Mouse (Mus musculus): ENCODE data around the gene Abcf2. TPM values are rescaled to one million over a fixed set of nuclear protein-coding genes. Genes with fewer than 3 reads are reported as not detected.
A peak's percentile ranks its signal among the peaks of the same experiment; 100 is the strongest.
"Not testable (repeated sequence)": the region's sequence is repeated elsewhere in the genome, so short reads cannot be mapped to it uniquely, and the experiment has no call there.

The Abcf2 gene
- polyA plus RNA-seq, 1 experiment from 2014 or later: 153 TPM

GRCm38 (mm10) chr5:24578109-24578963 is 1.1 kb upstream of the Abcf2 start:
- Histone ChIP-seq H3K27me3 (ENCODE audit: control insufficient read depth, insufficient read depth, low read length) (no peaks in the 10 kb centered on the region), H3K4me3 (ENCODE audit: low read depth, low read length) (peak overlapping the region; percentile 78), H3K36me3 (ENCODE audit: control insufficient read depth, insufficient read depth, low read length) (peaks cover 3% of the 10 kb centered on the region; the same call in 1 of the 2 replicates), H3K4me1 (replicated peaks; ENCODE audit: control insufficient read depth, insufficient read depth, low read length) (peaks cover 5% of the 10 kb centered on the region), H3K9ac (ENCODE audit: low read length) (peak overlapping the region; percentile 64; the same call in 1 of the 2 replicates), H3K9me3 (ENCODE audit: control insufficient read depth, low read length) (no peaks in the 10 kb centered on the region), H3K4me2 (ENCODE audit: low read depth, low read length, severe bottlenecking) (peak overlapping the region; percentile 64), H3K27ac (ENCODE audit: low read depth, low read length) (peak overlapping the region; percentile 68)
- DNase-seq (ENCODE audit: low spot score) (no peak), ATAC-seq (replicated peaks; ENCODE audit: low FRiP score) (no peak)
- 76% methylated on average over 6 of the region's 6 CpGs for WGBS

- Histone ChIP-seq H3K4me2 (ENCODE audit: low read depth, low read length, severe bottlenecking) (peak overlapping the region; percentile 86), H3K4me1 (replicated peaks; ENCODE audit: control insufficient read depth, insufficient read depth, low read length) (peaks cover 5% of the 10 kb centered on the region), H3K27ac (ENCODE audit: low read depth, low read length) (peak overlapping the region; percentile 55; the same call in 1 of the 2 replicates), H3K4me3 (ENCODE audit: low read depth, low read length) (peak overlapping the region; percentile 78), H3K27me3 (ENCODE audit: control insufficient read depth, insufficient read depth, low read length) (no peaks in the 10 kb centered on the region), H3K9ac (ENCODE audit: low read length) (peak overlapping the region; percentile 87), H3K9me3 (ENCODE audit: control insufficient read depth, low read length) (no peaks in the 10 kb centered on the region), H3K36me3 (ENCODE audit: control insufficient read depth, insufficient read depth, low read length) (peaks cover 11% of the 10 kb centered on the region; the same call in 1 of the 2 replicates)
- DNase-seq (ENCODE audit: low spot score) (no peak), ATAC-seq (replicated peaks; ENCODE audit: low FRiP score) (peak; percentile 36; the same call in 1 of the 2 replicates)
- under 1% methylated on average over 32 of the region's 32 CpGs for WGBS
Observed at GRCm38 (mm10) chr5:24576801-24577182, 475 bp downstream of the Abcf2 start.

- no peak for DNase-seq (ENCODE audit: low spot score)
- peak overlapping the region; percentile 87 for H3K9ac ChIP-seq (ENCODE audit: low read length)
- peaks cover 5% of the 10 kb centered on the region for H3K4me1 ChIP-seq (replicated peaks; ENCODE audit: control insufficient read depth, insufficient read depth, low read length)
- WGBS: 77% methylated on average over 1 of the region's 1 CpGs
- no peaks in the 10 kb centered on the region for H3K27me3 ChIP-seq (ENCODE audit: control insufficient read depth, insufficient read depth, low read length)
- H3K4me2 ChIP-seq (ENCODE audit: low read depth, low read length, severe bottlenecking): peak overlapping the region; percentile 86
- no peak for ATAC-seq (replicated peaks; ENCODE audit: low FRiP score)
- no peaks in the 10 kb centered on the region for H3K9me3 ChIP-seq (ENCODE audit: control insufficient read depth, low read length)
- H3K4me3 ChIP-seq (ENCODE audit: low read depth, low read length): peak overlapping the region; percentile 78
- peaks cover 11% of the 10 kb centered on the region; the same call in 1 of the 2 replicates for H3K36me3 ChIP-seq (ENCODE audit: control insufficient read depth, insufficient read depth, low read length)
- H3K27ac ChIP-seq (ENCODE audit: low read depth, low read length): no peak overlapping the region
Observed at GRCm38 (mm10) chr5:24575948-24576347, 1.3 kb downstream of the Abcf2 start.

GRCm38 (mm10) chr5:24556709-24557108 is 20.6 kb downstream of the Abcf2 start, which contains the start of gene 4931409K22Rik:
4931409K22Rik (minus strand) TSS chr5:24556809.
- Histone ChIP-seq H3K4me3 (ENCODE audit: low read depth, low read length) (no peak within 1 kb of the TSS), H3K9me3 (ENCODE audit: control insufficient read depth, low read length) (no peaks in the 10 kb centered on the region), H3K27me3 (ENCODE audit: control insufficient read depth, insufficient read depth, low read length) (no peaks in the 10 kb centered on the region), H3K27ac (ENCODE audit: low read depth, low read length) (no peak within 1 kb of the TSS), H3K4me1 (replicated peaks; ENCODE audit: control insufficient read depth, insufficient read depth, low read length) (no peaks in the 10 kb centered on the region), H3K36me3 (ENCODE audit: control insufficient read depth, insufficient read depth, low read length) (no peaks in the 10 kb centered on the region), H3K9ac (ENCODE audit: low read length) (no peak within 1 kb of the TSS), H3K4me2 (ENCODE audit: low read depth, low read length, severe bottlenecking) (no peak within 1 kb of the TSS)
- 77% methylated on average over 2 of the region's 2 CpGs for WGBS
- DNase-seq (ENCODE audit: low spot score): no peak
- no peak for ATAC-seq (replicated peaks; ENCODE audit: low FRiP score)

- not testable (repeated sequence) for H3K27ac ChIP-seq (ENCODE audit: low read depth, low read length); H3K36me3 ChIP-seq (ENCODE audit: control insufficient read depth, insufficient read depth, low read length); H3K4me1 ChIP-seq (replicated peaks; ENCODE audit: control insufficient read depth, insufficient read depth, low read length); H3K27me3 ChIP-seq (ENCODE audit: control insufficient read depth, insufficient read depth, low read length); H3K4me3 ChIP-seq (ENCODE audit: low read depth, low read length); H3K9me3 ChIP-seq (ENCODE audit: control insufficient read depth, low read length); H3K4me2 ChIP-seq (ENCODE audit: low read depth, low read length, severe bottlenecking); DNase-seq (ENCODE audit: low spot score); ATAC-seq (replicated peaks; ENCODE audit: low FRiP score); H3K9ac ChIP-seq (ENCODE audit: low read length)
- 94% methylated on average over 7 of the region's 7 CpGs for WGBS
Observed at GRCm38 (mm10) chr5:24555335-24555734, 21.9 kb downstream of the Abcf2 start.

- H3K36me3 ChIP-seq (ENCODE audit: control insufficient read depth, insufficient read depth, low read length): no peaks in the 10 kb centered on the region
- no peak overlapping the region for H3K9ac ChIP-seq (ENCODE audit: low read length)
- no peak for DNase-seq (ENCODE audit: low spot score)
- no peak for ATAC-seq (replicated peaks; ENCODE audit: low FRiP score)
- H3K27me3 ChIP-seq (ENCODE audit: control insufficient read depth, insufficient read depth, low read length): no peaks in the 10 kb centered on the region
- H3K4me1 ChIP-seq (replicated peaks; ENCODE audit: control insufficient read depth, insufficient read depth, low read length): peaks cover 7% of the 10 kb centered on the region; the same call in 1 of the 2 replicates
- WGBS: 75% methylated on average over 5 of the region's 5 CpGs
- no peak overlapping the region for H3K4me2 ChIP-seq (ENCODE audit: low read depth, low read length, severe bottlenecking)
- no peak overlapping the region for H3K4me3 ChIP-seq (ENCODE audit: low read depth, low read length)
- no peak overlapping the region for H3K27ac ChIP-seq (ENCODE audit: low read depth, low read length)
- H3K9me3 ChIP-seq (ENCODE audit: control insufficient read depth, low read length): no peaks in the 10 kb centered on the region
Observed at GRCm38 (mm10) chr5:24553621-24554244, 23.5 kb downstream of the Abcf2 start.

GRCm38 (mm10) chr5:24551317-24551688 is 26.0 kb downstream of the Abcf2 start:
- WGBS: 50% methylated on average over 2 of the region's 2 CpGs
- Histone ChIP-seq H3K9ac (ENCODE audit: low read length) (peak overlapping the region; percentile 30; the same call in 1 of the 2 replicates), H3K36me3 (ENCODE audit: control insufficient read depth, insufficient read depth, low read length) (no peaks in the 10 kb centered on the region), H3K4me3 (ENCODE audit: low read depth, low read length) (no peak overlapping the region), H3K4me1 (replicated peaks; ENCODE audit: control insufficient read depth, insufficient read depth, low read length) (peaks cover 7% of the 10 kb centered on the region; the same call in 1 of the 2 replicates), H3K4me2 (ENCODE audit: low read depth, low read length, severe bottlenecking) (peak overlapping the region; percentile 32; the same call in 1 of the 2 replicates), H3K27ac (ENCODE audit: low read depth, low read length) (no peak overlapping the region; the same call in 1 of the 2 replicates), H3K9me3 (ENCODE audit: control insufficient read depth, low read length) (no peaks in the 10 kb centered on the region), H3K27me3 (ENCODE audit: control insufficient read depth, insufficient read depth, low read length) (no peaks in the 10 kb centered on the region)
- ATAC-seq (replicated peaks; ENCODE audit: low FRiP score): no peak; the same call in none of the 2 replicates
- no peak for DNase-seq (ENCODE audit: low spot score)

- H3K27ac ChIP-seq (ENCODE audit: low read depth, low read length): peak overlapping the region; percentile 1; the same call in 1 of the 2 replicates
- peaks cover 7% of the 10 kb centered on the region; the same call in 1 of the 2 replicates for H3K4me1 ChIP-seq (replicated peaks; ENCODE audit: control insufficient read depth, insufficient read depth, low read length)
- ATAC-seq (replicated peaks; ENCODE audit: low FRiP score) (peak; percentile 79), DNase-seq (ENCODE audit: low spot score) (peak; percentile 81)
- peak overlapping the region; percentile 30; the same call in 1 of the 2 replicates for H3K9ac ChIP-seq (ENCODE audit: low read length)
- 29% methylated on average over 26 of the region's 26 CpGs for WGBS
- peak overlapping the region; percentile 32; the same call in 1 of the 2 replicates for H3K4me2 ChIP-seq (ENCODE audit: low read depth, low read length, severe bottlenecking)
- H3K27me3 ChIP-seq (ENCODE audit: control insufficient read depth, insufficient read depth, low read length): no peaks in the 10 kb centered on the region
- H3K9me3 ChIP-seq (ENCODE audit: control insufficient read depth, low read length): no peaks in the 10 kb centered on the region
- H3K4me3 ChIP-seq (ENCODE audit: low read depth, low read length): no peak overlapping the region
- no peaks in the 10 kb centered on the region for H3K36me3 ChIP-seq (ENCODE audit: control insufficient read depth, insufficient read depth, low read length)
Observed at GRCm38 (mm10) chr5:24550598-24551316, 26.5 kb downstream of the Abcf2 start.
